Mouse (Mus musculus) C2C12 (cell line): Measurements from ENCODE around the gene Hdac4. TPM values are rescaled to one million over a fixed set of nuclear protein-coding genes. Genes with fewer than 3 reads are reported as not detected.

ENCODE experiments used
- H3K27me3 ChIP-seq: one replicate; pipeline ENCODE4 v1.6.1; 2011; ENCODE audit not compliant: control insufficient read depth, insufficient read depth, insufficient read length
- H3K36me3 ChIP-seq: one replicate; pipeline ENCODE4 v1.6.1; 2011; ENCODE audit not compliant: control insufficient read depth, insufficient read depth
- H3K4me3 ChIP-seq: one replicate; pipeline ENCODE4 v1.5.1; 2011; ENCODE audit warnings: mild to moderate bottlenecking, control low read depth; ENCODE audit not compliant: poor library complexity, insufficient read depth, severe bottlenecking
- H3K79me2 ChIP-seq: one replicate; pipeline ENCODE4 v1.6.1; 2011; ENCODE audit not compliant: control insufficient read depth, insufficient read depth
- H3K79me3 ChIP-seq: one replicate; pipeline ENCODE4 v1.6.1; 2011; ENCODE audit warnings: low read depth, control low read depth
- H3ac ChIP-seq: one replicate; pipeline ENCODE3; 2011; ENCODE audit warnings: low read depth; ENCODE audit not compliant: control insufficient read depth, insufficient read length
- CEBPB ChIP-seq: IDR thresholded peaks from one replicate; pipeline ENCODE4 v1.6.1; 2011; ENCODE audit warnings: low read depth, mild to moderate bottlenecking, control low read depth, moderate library complexity
- CTCF ChIP-seq: IDR thresholded peaks from one replicate; pipeline ENCODE4 v1.5.1; 2011; ENCODE audit not compliant: control insufficient read depth, insufficient read depth, insufficient read length
- FOSL1 ChIP-seq: IDR thresholded peaks from one replicate; pipeline ENCODE4 v1.8.0; 2011; ENCODE audit warnings: mild to moderate bottlenecking, low read length; ENCODE audit not compliant: poor library complexity, insufficient read depth, severe bottlenecking
- MAX ChIP-seq: IDR thresholded peaks from one replicate; pipeline ENCODE4 v1.6.1; 2011; ENCODE audit warnings: mild to moderate bottlenecking, control low read depth
- MYOD1 ChIP-seq: IDR thresholded peaks from one replicate; pipeline ENCODE4 v1.6.1; 2011; ENCODE audit warnings: low read depth; ENCODE audit not compliant: control insufficient read depth, insufficient read length
- MYOG ChIP-seq: IDR thresholded peaks from one replicate; pipeline ENCODE4 v1.6.1; 2011; ENCODE audit not compliant: control insufficient read depth, insufficient read length; ENCODE audit errors: extremely low read depth
- USF1 ChIP-seq: IDR thresholded peaks from one replicate; pipeline ENCODE4 v1.6.1; 2011; ENCODE audit warnings: low read depth, mild to moderate bottlenecking, control low read depth, moderate library complexity
- polyA plus RNA-seq: library from polyadenylated mRNA; unstranded; fragments of >200 nt; fragmentation: generic; extraction: Trizol; gene quantifications from one replicate; pipeline ENCODE4 v1.2.1, GENCODE M21; 2012; ENCODE audit warnings: missing spikeins

Gene Hdac4
- polyA plus RNA-seq, 1 experiment = 9.6 TPM

- no peaks in the 10 kb centered on the region for H3K27me3 ChIP-seq
These were observed 28.7 kb upstream of the Hdac4 start for GRCm38 (mm10) chr1:92223956-92224891.

DNA sequence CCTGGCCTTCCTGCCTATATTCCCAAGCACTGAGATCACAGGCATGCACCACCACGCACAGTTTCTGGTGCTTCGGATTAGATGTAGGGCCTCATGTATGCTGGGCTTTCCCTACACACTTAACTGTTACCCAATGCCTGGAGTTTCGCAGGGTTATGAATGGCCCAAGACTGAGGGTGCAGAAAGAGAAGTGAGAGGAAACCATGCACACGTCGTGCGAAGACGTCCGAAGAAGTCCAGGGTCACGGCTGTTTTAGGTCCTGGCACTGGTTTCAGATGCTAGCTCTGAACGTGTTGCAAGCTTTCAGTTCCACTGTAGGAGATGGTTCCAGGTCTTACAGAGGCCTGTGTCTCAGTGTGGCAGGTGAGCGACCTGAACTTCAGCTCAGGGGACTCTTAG lies 21.2 kb upstream of the Hdac4 start:
- TF ChIP-seq MYOD1 (no peak), CTCF (no peak), FOSL1 (no peak), CEBPB (no peak), MAX (no peak), MYOG (no peak), USF1 (no peak)
- no peaks in the 10 kb centered on the region for H3K79me2 ChIP-seq
- H3K36me3 ChIP-seq = no peaks in the 10 kb centered on the region
- no peak overlapping the region for H3ac ChIP-seq
- no peaks in the 10 kb centered on the region for H3K79me3 ChIP-seq
- H3K27me3 ChIP-seq = no peaks in the 10 kb centered on the region
- H3K4me3 ChIP-seq = no peak overlapping the region

More at GRCm38 (mm10) chr1:92223956-92224891, 28.7 kb upstream of the Hdac4 start:
- H3K4me3 ChIP-seq = no peak overlapping the region
- no peaks in the 10 kb centered on the region for H3K36me3 ChIP-seq
- no peaks in the 10 kb centered on the region for H3K79me2 ChIP-seq
- H3ac ChIP-seq = no peak overlapping the region
- TF ChIP-seq USF1 (no peak), CTCF (no peak), MYOG (no peak), CEBPB (no peak), MAX (no peak), MYOD1 (no peak), FOSL1 (no peak)
- H3K79me3 ChIP-seq = no peaks in the 10 kb centered on the region

DNA sequence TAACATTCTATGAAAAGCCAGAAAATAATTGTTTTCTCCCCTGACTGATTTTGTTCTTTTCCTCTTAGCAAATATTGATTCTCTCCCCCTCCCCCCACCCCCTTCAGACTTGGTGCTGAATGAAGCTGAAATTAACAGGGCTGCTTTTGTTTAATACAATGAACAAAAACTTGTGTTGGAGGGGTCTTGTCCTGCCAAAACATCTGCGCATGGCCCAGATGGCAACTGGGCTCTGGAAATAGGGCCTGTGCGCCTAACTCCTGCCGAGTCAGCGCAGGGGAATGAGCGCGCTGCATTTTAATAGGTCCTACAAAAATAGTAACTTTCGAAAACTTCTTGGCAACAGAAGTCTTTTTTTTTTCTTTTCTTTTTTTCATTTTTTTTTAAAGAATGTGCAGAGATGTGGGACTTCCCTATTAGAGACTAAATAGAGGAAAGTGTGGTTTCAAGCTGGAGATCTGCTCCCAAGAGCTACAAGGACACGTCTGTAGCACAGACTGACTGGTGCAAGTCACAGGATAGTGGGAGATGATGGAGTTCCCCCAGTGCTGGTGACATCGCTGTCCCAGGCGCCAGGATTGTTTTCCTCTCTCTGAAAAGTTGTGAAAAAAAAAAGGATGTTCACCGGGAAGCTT lies 20.6 kb upstream of the Hdac4 start:
- no peaks in the 10 kb centered on the region for H3K27me3 ChIP-seq
- H3K79me2 ChIP-seq = no peaks in the 10 kb centered on the region
- H3K79me3 ChIP-seq = no peaks in the 10 kb centered on the region
- H3K36me3 ChIP-seq = no peaks in the 10 kb centered on the region
- H3K4me3 ChIP-seq = no peak overlapping the region
- TF ChIP-seq FOSL1 = no peak
- TF ChIP-seq USF1 = no peak
- TF ChIP-seq CTCF = no peak
- no peak for TF ChIP-seq MYOD1
- TF ChIP-seq MYOG = no peak
- TF ChIP-seq MAX = no peak
- TF ChIP-seq CEBPB = no peak
- H3ac ChIP-seq = no peak overlapping the region

DNA sequence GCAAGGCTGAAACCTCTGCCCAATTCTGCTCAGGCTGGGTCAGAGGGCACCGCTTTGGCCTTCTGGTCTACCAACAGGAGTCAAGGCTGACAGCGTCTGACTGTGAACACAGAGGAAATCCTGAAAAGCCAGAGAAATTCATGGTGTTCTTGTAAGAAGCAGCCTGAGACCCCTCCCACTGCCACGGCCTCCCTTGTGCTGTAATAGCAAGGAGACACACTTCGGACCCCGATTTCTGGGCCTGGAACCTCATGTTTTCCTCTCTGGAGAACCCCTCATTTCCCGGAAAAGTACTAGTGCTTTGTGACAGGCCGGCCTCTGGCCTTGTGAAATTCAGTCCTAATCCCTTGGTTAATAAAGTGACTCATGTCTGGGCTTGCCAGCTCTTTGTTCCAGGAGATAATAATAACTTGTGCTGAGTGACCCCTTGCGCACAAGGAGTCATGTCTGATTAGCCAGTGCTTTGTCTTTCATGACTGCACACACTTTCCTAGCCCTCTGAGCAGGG lies 19.7 kb upstream of the Hdac4 start:
- Histone ChIP-seq H3K27me3 (no peaks in the 10 kb centered on the region), H3ac (no peak overlapping the region), H3K79me2 (no peaks in the 10 kb centered on the region), H3K4me3 (no peak overlapping the region), H3K79me3 (no peaks in the 10 kb centered on the region), H3K36me3 (no peaks in the 10 kb centered on the region)
- TF ChIP-seq MAX (no peak), CTCF (no peak), USF1 (no peak), CEBPB (peak; percentile 73), FOSL1 (peak; percentile 16), MYOD1 (no peak), MYOG (no peak)

GRCm38 (mm10) chr1:92212003-92212750 lies 16.7 kb upstream of the Hdac4 start:
- H3K79me3 ChIP-seq = no peaks in the 10 kb centered on the region
- no peak overlapping the region for H3ac ChIP-seq
- H3K79me2 ChIP-seq = no peaks in the 10 kb centered on the region
- no peaks in the 10 kb centered on the region for H3K27me3 ChIP-seq
- no peaks in the 10 kb centered on the region for H3K36me3 ChIP-seq
- no peak for TF ChIP-seq CEBPB
- no peak for TF ChIP-seq MYOG
- no peak for TF ChIP-seq FOSL1
- no peak for TF ChIP-seq USF1
- no peak for TF ChIP-seq MYOD1
- no peak for TF ChIP-seq CTCF
- TF ChIP-seq MAX = no peak
- no peak overlapping the region for H3K4me3 ChIP-seq
